Mouse (Mus musculus) CH12.LX (cell line): ENCODE measurements around the gene Flad1. TPM values are rescaled to one million over a fixed set of nuclear protein-coding genes. Genes with fewer than 3 reads are reported as not detected.

Source experiments
- DNase-seq: peaks from one replicate; pipeline ENCODE4 v3.0.0-alpha.2; 2013; ENCODE audit errors: extremely low read depth
- H3K27ac ChIP-seq: 2 replicates; pipeline ENCODE4 v1.5.1; 2012; ENCODE audit warnings: low read depth, mild to moderate bottlenecking, control low read depth, moderate library complexity; ENCODE audit not compliant: insufficient read depth
- H3K27me3 ChIP-seq: replicated peaks from 2 replicates; pipeline ENCODE3; 2012; ENCODE audit warnings: inconsistent platforms
- H3K36me3 ChIP-seq, 2 experiments: replicated peaks in 1 of 2; 2 replicates each; pipeline versions ENCODE3 to v1.6.1; 2012; ENCODE audit warnings: inconsistent platforms in 1 of 2, low read length in 1 of 2, mild to moderate bottlenecking in 1 of 2, mixed read lengths in 1 of 2, moderate library complexity in 1 of 2; ENCODE audit not compliant: control insufficient read depth in 1 of 2, insufficient read depth in 1 of 2
- H3K4me1 ChIP-seq, 2 experiments: 2 replicates each; pipeline ENCODE4 v1.6.1; 2012; ENCODE audit warnings: inconsistent platforms in 1 of 2, moderate library complexity in 1 of 2; ENCODE audit not compliant: insufficient read depth in 2 of 2, control insufficient read depth in 1 of 2
- H3K4me2 ChIP-seq: 2 replicates; pipeline ENCODE4 v1.6.1; 2012; ENCODE audit warnings: low read depth, mild to moderate bottlenecking, control low read depth; ENCODE audit not compliant: poor library complexity, insufficient read depth, severe bottlenecking
- H3K4me3 ChIP-seq, 3 experiments: fragments of 150-350 bp in 1 of 3; sonication (generic) in 1 of 3; replicated peaks in 1 of 3; 2 replicates each; pipeline versions ENCODE3 to v1.5.1; 2011 to 2012; ENCODE audit warnings: low read depth in 2 of 3, low read length in 2 of 3, mild to moderate bottlenecking in 2 of 3, moderate library complexity in 2 of 3, control low read depth in 1 of 3, improper control_type of control experiment in 1 of 3, inconsistent platforms in 1 of 3, mixed read lengths in 1 of 3; ENCODE audit not compliant: poor library complexity in 1 of 3
- H3K79me2 ChIP-seq: replicated peaks from 2 replicates; pipeline ENCODE4 v1.6.1; 2012; ENCODE audit warnings: mild to moderate bottlenecking, moderate library complexity; ENCODE audit not compliant: control insufficient read depth, poor library complexity, insufficient read depth, severe bottlenecking; ENCODE audit errors: extremely low read depth
- H3K9ac ChIP-seq: 2 replicates; pipeline ENCODE4 v1.6.1; 2012; ENCODE audit warnings: low read depth, mild to moderate bottlenecking, control low read depth, moderate library complexity; ENCODE audit not compliant: insufficient read depth
- H3K9me3 ChIP-seq: replicated peaks from 2 replicates; pipeline ENCODE3; 2012; ENCODE audit warnings: low read length, inconsistent platforms, mixed read lengths
- BHLHE40 ChIP-seq: IDR thresholded peaks from 2 replicates; pipeline ENCODE4 v1.6.1; 2011; ENCODE audit warnings: mild to moderate bottlenecking, low read depth, low read length, improper control_type of control experiment
- CHD1 ChIP-seq: IDR thresholded peaks from 2 replicates; pipeline ENCODE4 v1.6.1; 2012; ENCODE audit warnings: low read depth, low read length, improper control_type of control experiment, inconsistent platforms
- CHD2 ChIP-seq: IDR thresholded peaks from 2 replicates; pipeline ENCODE4 v1.6.1; 2011; ENCODE audit warnings: low read length, improper control_type of control experiment
- E2F4 ChIP-seq: IDR thresholded peaks from 2 replicates; pipeline ENCODE4 v1.6.1; 2011; ENCODE audit warnings: low read depth, low read length, improper control_type of control experiment; ENCODE audit not compliant: insufficient replicate concordance
- ELF1 ChIP-seq: IDR thresholded peaks from 2 replicates; pipeline ENCODE4 v1.6.1; 2014; ENCODE audit warnings: low read depth, mild to moderate bottlenecking, inconsistent platforms, low read length, improper control_type of control experiment
- EP300 ChIP-seq: IDR thresholded peaks from 2 replicates; pipeline ENCODE4 v1.6.1; 2011; ENCODE audit warnings: low read length, improper control_type of control experiment
- HCFC1 ChIP-seq: IDR thresholded peaks from 2 replicates; pipeline ENCODE4 v1.6.1; 2012; ENCODE audit warnings: low read depth, mild to moderate bottlenecking, inconsistent platforms, low read length, improper control_type of control experiment
- IRF4 ChIP-seq: IDR thresholded peaks from 2 replicates; pipeline ENCODE4 v1.6.1; 2014; ENCODE audit warnings: low read depth, mild to moderate bottlenecking, inconsistent platforms, low read length, improper control_type of control experiment
- JUN ChIP-seq: IDR thresholded peaks from 2 replicates; pipeline ENCODE4 v1.6.1; 2011; ENCODE audit warnings: low read depth, mild to moderate bottlenecking, low read length, improper control_type of control experiment, moderate library complexity; ENCODE audit not compliant: insufficient read depth
- JUND ChIP-seq: conservative IDR thresholded peaks from 2 replicates; pipeline ENCODE4 v1.6.1; 2011; ENCODE audit warnings: low read depth, low read length, improper control_type of control experiment
- KAT2A ChIP-seq: IDR thresholded peaks from 2 replicates; pipeline ENCODE4 v1.6.1; 2012; ENCODE audit warnings: low read length, improper control_type of control experiment, inconsistent platforms; ENCODE audit not compliant: insufficient replicate concordance
- MAFK ChIP-seq: IDR thresholded peaks from 2 replicates; pipeline ENCODE4 v1.6.1; 2011; ENCODE audit warnings: low read length, improper control_type of control experiment; ENCODE audit not compliant: insufficient replicate concordance
- MAX ChIP-seq: IDR thresholded peaks from 2 replicates; pipeline ENCODE4 v1.6.1; 2011; ENCODE audit warnings: low read length, improper control_type of control experiment
- MAZ ChIP-seq: IDR thresholded peaks from 2 replicates; pipeline ENCODE4 v1.6.1; 2012; ENCODE audit warnings: low read depth, mild to moderate bottlenecking, inconsistent platforms, low read length, improper control_type of control experiment, moderate library complexity
- MEF2A ChIP-seq: IDR thresholded peaks from 2 replicates; pipeline ENCODE4 v1.6.1; 2014; ENCODE audit warnings: low read depth, mild to moderate bottlenecking, inconsistent platforms, low read length, improper control_type of control experiment, borderline replicate concordance
- MXI1 ChIP-seq: IDR thresholded peaks from 2 replicates; pipeline ENCODE4 v1.6.1; 2011; ENCODE audit warnings: mild to moderate bottlenecking, low read depth, low read length, improper control_type of control experiment
- NRF1 ChIP-seq: IDR thresholded peaks from 2 replicates; pipeline ENCODE4 v1.6.1; 2014; ENCODE audit warnings: low read depth, mild to moderate bottlenecking, inconsistent platforms, low read length, improper control_type of control experiment, moderate library complexity
- PAX5 ChIP-seq: IDR thresholded peaks from 2 replicates; pipeline ENCODE4 v1.6.1; 2012; ENCODE audit warnings: low read length, inconsistent platforms, mixed read lengths
- POLR2AphosphoS2 ChIP-seq: IDR thresholded peaks from 2 replicates; pipeline ENCODE4 v1.6.1; 2011; ENCODE audit warnings: low read depth, low read length, improper control_type of control experiment
- RAD21 ChIP-seq: IDR thresholded peaks from 2 replicates; pipeline ENCODE4 v1.6.1; 2011; ENCODE audit warnings: low read depth, mild to moderate bottlenecking, low read length, improper control_type of control experiment, moderate library complexity
- SIN3A ChIP-seq: IDR thresholded peaks from 2 replicates; pipeline ENCODE4 v1.6.1; 2012; ENCODE audit warnings: low read length, improper control_type of control experiment, inconsistent platforms
- SMC3 ChIP-seq: IDR thresholded peaks from 2 replicates; pipeline ENCODE4 v1.6.1; 2011; ENCODE audit warnings: low read depth, low read length, improper control_type of control experiment
- TCF12 ChIP-seq: IDR thresholded peaks from 2 replicates; pipeline ENCODE4 v1.6.1; 2014; ENCODE audit warnings: low read depth, mild to moderate bottlenecking, inconsistent platforms, low read length, improper control_type of control experiment
- USF1 ChIP-seq: IDR thresholded peaks from 2 replicates; pipeline ENCODE4 v1.6.1; 2014; ENCODE audit warnings: low read depth, mild to moderate bottlenecking, inconsistent platforms, low read length, improper control_type of control experiment
- USF2 ChIP-seq: conservative IDR thresholded peaks from 2 replicates; pipeline ENCODE4 v1.6.1; 2011; ENCODE audit warnings: low read depth, low read length, improper control_type of control experiment
- ZKSCAN1 ChIP-seq: IDR thresholded peaks from 2 replicates; pipeline ENCODE4 v1.6.1; 2012; ENCODE audit warnings: low read depth, inconsistent platforms, low read length, improper control_type of control experiment, borderline replicate concordance
- ZNF384 ChIP-seq: IDR thresholded peaks from 2 replicates; pipeline ENCODE4 v1.6.1; 2012; ENCODE audit warnings: low read depth, low read length, improper control_type of control experiment, inconsistent platforms
- dilution Hi-C: fragments of 300-500 bp; cut with MboI; formaldehyde crosslinking; loops from 2 replicates; pipeline ENCODE4 v1.14.3; 2020; ENCODE audit warnings: low sequenced_read_pairs; ENCODE audit not compliant: extremely low pct_unique_long_range_greater_than_20kb, extremely low pct_ligation_motif_present
- in situ Hi-C: fragments of 300-500 bp; cut with MboI; formaldehyde crosslinking; loops from 3 replicates; pipeline ENCODE4 v1.14.3; 2019; ENCODE audit warnings: low sequenced_read_pairs, low pct_ligation_motif_present, low pct_unique_long_range_greater_than_20kb, mixed read lengths
- polyA plus RNA-seq: library from polyadenylated mRNA; unstranded; fragments of >175 nt; gene quantifications from 2 replicates; pipeline ENCODE4 v1.2.1, GENCODE M21; 2012; ENCODE audit warnings: low read depth; ENCODE audit not compliant: insufficient read length
- total RNA-seq, 2 experiments: library from RNA; depleted of rRNA; stranded (reverse); fragments of 300-350 nt in 1 of 2; fragments of >200 nt in 1 of 2; gene quantifications; 2 replicates each; pipeline ENCODE4 v1.2.3; 2012 to 2014

Gene Flad1
- total and polyA plus RNA-seq, 3 experiments: 26.0 to 31.1 (median 26.9) TPM

DNA sequence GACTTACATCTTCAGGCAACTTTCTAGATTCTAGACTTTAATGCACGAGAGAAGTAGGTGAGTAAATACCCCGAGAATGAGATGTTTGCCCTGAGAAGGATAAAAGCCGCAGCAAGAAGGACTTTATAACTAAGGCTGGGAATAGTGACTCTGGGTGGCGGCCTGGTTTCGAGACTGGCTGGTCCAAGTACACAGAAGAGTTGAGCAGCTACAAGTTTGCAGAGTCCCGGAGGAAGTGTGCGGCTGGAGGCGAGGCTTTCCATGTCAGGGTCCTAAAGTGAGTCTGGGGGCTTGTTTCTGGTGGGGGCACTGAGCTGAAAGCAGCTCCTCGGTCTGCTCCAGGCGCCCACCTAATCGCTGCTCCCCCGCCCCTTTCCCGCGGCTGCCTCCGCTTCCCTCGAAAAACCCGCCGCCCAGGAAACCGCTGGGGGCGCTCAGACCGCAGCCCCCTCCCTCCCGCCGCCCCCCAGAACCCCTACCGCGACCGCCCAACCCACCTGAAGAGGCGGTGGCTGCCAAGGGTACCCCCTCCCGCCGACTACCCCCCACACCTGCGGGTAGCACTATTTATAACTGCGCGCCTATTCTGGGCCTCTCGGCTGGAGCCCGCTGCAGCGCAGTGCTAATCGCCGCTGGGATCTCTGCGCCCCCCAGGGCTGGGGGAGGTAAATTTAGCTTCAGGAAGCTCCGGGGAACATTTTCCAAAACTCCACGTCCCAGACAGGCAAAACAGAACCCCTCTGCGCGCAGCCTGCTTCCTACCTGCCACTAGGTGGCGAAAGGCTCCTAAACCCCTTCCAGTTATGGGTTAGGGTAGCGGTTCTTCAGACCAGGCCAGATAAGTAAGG lies 15.6 kb downstream of the Flad1 start (continued):
- TF ChIP-seq JUN (no peak), USF1 (no peak), MAX (0 out of 2 replicates have a peak, but pooled peaks have one; percentile 3), MEF2A (peak; percentile 89; the same call in 1 of the 2 replicates), ZKSCAN1 (no peak), PAX5 (no peak), JUND (0 out of 2 replicates have a peak, but pooled peaks have one; percentile 0), CHD1 (0 out of 2 replicates have a peak, but pooled peaks have one; percentile 34), EP300 (no peak; the same call in 1 of the 2 replicates), HCFC1 (no peak)
- TF ChIP-seq, all 38 proteins: peak for 20

DNA sequence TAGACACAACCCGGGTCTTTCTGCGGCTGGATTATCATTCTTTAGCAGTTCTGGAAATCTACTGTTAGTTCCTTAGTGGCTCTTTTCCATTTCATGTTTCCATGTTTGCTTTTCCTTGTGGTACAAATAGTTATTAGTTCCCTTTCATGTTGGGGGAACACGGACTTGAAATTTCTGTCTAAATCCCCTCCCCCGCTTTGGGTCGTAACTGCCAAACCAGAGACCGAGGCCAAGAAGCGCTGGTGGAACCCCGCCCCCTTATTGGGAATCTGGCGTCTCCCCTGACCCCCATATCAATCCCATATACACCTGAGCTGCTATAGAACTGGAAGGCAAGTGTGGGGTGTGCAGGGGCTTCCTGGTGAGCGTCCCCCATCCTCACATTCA lies 16.3 kb downstream of the Flad1 start:
- DNase-seq: no peak
- in situ Hi-C loops (no loop called here), dilution Hi-C loops (no loop called here)
- H3K4me3 ChIP-seq: peak overlapping the region; percentile 54 to 71 (median 58)
- H3K9me3 ChIP-seq: no peaks in the 10 kb centered on the region
- no peaks in the 10 kb centered on the region for H3K27me3 ChIP-seq
- H3K4me1 ChIP-seq: peaks cover 0 to 34% of the 10 kb centered on the region in 2 experiments; a peak in 3 of 4 replicates
- peak overlapping the region; percentile 94 for H3K4me2 ChIP-seq
- TF ChIP-seq SMC3: no peak
- peak; percentile 9; the same call in 1 of the 2 replicates for TF ChIP-seq SIN3A
- TF ChIP-seq ELF1: 0 out of 2 replicates have a peak, but pooled peaks have one; percentile 17
- 0 out of 2 replicates have a peak, but pooled peaks have one; percentile 43 for TF ChIP-seq MAZ
- TF ChIP-seq POLR2AphosphoS2: no peak
- H3K9ac ChIP-seq: peak overlapping the region; percentile 55
- H3K27ac ChIP-seq: peak overlapping the region; percentile 96
- peaks cover 13 to 21% of the 10 kb centered on the region in 2 experiments for H3K36me3 ChIP-seq
- H3K79me2 ChIP-seq: peaks cover 9% of the 10 kb centered on the region; the same call in 1 of the 2 replicates

DNA sequence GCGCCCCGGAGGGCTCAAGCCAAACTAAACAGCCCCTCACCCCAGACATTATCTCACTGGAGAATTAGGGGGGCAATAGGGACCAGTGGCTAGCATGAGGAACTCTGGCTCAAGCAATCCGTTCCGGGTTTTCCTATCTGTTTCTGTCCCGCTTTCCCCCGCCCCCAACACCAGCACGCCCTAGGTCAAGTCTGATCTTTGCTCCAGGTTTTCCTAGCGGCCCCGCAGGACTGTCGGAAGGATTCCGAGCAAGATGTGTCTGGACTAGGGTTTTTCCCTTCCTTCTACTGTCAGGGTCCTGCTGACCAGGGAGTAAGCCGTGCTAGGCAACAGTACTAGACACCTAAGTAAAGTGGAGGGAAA lies 16.8 kb downstream of the Flad1 start:
- peak overlapping the region; percentile 96 for H3K27ac ChIP-seq
- DNase-seq: peak; percentile 81
- H3K79me2 ChIP-seq: peaks cover 9% of the 10 kb centered on the region; the same call in 1 of the 2 replicates
- H3K4me2 ChIP-seq: peak overlapping the region; percentile 94
- no peaks in the 10 kb centered on the region for H3K9me3 ChIP-seq
- H3K4me1 ChIP-seq: peaks cover 0 to 39% of the 10 kb centered on the region in 2 experiments; a peak in 3 of 4 replicates
- in situ Hi-C loops (no loop called here), dilution Hi-C loops (no loop called here)
- peak overlapping the region; percentile 54 to 71 (median 58) for H3K4me3 ChIP-seq
- peak overlapping the region; percentile 55 for H3K9ac ChIP-seq
- peaks cover 8 to 15% of the 10 kb centered on the region in 2 experiments for H3K36me3 ChIP-seq
- H3K27me3 ChIP-seq: no peaks in the 10 kb centered on the region
- TF ChIP-seq MAX (no peak; the same call in 1 of the 2 replicates), NRF1 (no peak), USF2 (no peak), SMC3 (no peak), ZNF384 (no peak), ZKSCAN1 (no peak), MEF2A (peak; percentile 35; the same call in 1 of the 2 replicates), IRF4 (peak; percentile 4; the same call in 1 of the 2 replicates), KAT2A (no peak), MAZ (peak; percentile 69; the same call in 1 of the 2 replicates), E2F4 (no peak), TCF12 (no peak), CHD2 (peak; percentile 83), MXI1 (no peak), MAFK (no peak), USF1 (no peak), BHLHE40 (no peak), RAD21 (no peak), CHD1 (no peak), HCFC1 (no peak; the same call in 1 of the 2 replicates)
